Mouse (Mus musculus): ENCODE results near the gene Rps19bp1. TPM values are rescaled to one million over a fixed set of nuclear protein-coding genes. Genes with fewer than 3 reads are reported as not detected.

Gene Rps19bp1
- total and polyA plus RNA-seq, 2 experiments from 2014 or later: 29.0 to 78.4 TPM

DNA sequence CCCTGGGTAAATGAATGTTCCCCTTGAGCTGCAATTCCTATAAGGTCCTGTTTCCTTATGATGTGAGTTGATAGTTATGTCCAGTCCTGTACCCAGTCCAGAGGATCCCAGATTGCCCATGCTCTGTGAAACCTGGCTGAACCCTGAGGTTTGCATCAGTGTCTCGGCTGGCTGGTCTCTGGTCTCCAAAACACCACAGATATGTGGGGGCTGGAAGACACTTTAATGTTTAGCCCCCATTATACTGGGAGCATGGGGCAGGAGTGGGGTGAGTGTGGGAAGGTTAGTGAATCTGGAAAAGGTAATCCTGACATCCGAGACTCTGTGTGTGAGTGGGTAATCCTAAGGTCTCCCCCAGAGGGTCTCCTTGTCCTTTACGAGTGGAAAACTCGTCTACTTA is 31.1 kb downstream of the Rps19bp1 start:
- no peak for DNase-seq (ENCODE audit: low spot score)
- Histone ChIP-seq H3K4me1 (ENCODE audit: insufficient read depth, low read length) (0 out of 2 replicates have a peak, but pooled peaks cover 7% of the 10 kb centered on the region), H3K9me3 (ENCODE audit: low read length) (no peaks in the 10 kb centered on the region), H3K27ac (peak overlapping the region; percentile 92; the same call in 1 of the 2 replicates), H3K4me3 (ENCODE audit: low read length) (no peak overlapping the region), H3K4me2 (ENCODE audit: low read depth, low read length) (peak overlapping the region; percentile 95), H3K27me3 (ENCODE audit: insufficient read depth, low read length) (no peaks in the 10 kb centered on the region), H3K36me3 (ENCODE audit: insufficient read depth, low read length) (peaks cover 17% of the 10 kb centered on the region), H3K9ac (replicated peaks; ENCODE audit: low read length) (0 out of 2 replicates have a peak overlapping the region, but pooled peaks have one; percentile 89)
- ATAC-seq: no peak
- WGBS: 51% methylated on average over 4 of the region's 4 CpGs
- TF ChIP-seq CTCF (IDR thresholded peaks at IDR 0.05; ENCODE audit: low read depth): no peak

GRCm38 (mm10) chr15:80232331-80232730 is 31.8 kb downstream of the Rps19bp1 start:
- WGBS: 30% methylated on average over 2 of the region's 2 CpGs
- no peaks in the 10 kb centered on the region for H3K9me3 ChIP-seq (ENCODE audit: low read length)

GRCm38 (mm10) chr15:80228071-80228800 is 35.9 kb downstream of the Rps19bp1 start:
- Histone ChIP-seq H3K4me2 (ENCODE audit: low read depth, low read length) (no peak overlapping the region), H3K4me1 (ENCODE audit: insufficient read depth, low read length) (no peaks in the 10 kb centered on the region), H3K27ac (0 out of 2 replicates have a peak overlapping the region, but pooled peaks have one; percentile 2), H3K4me3 (ENCODE audit: low read length) (no peak overlapping the region), H3K27me3 (ENCODE audit: insufficient read depth, low read length) (no peaks in the 10 kb centered on the region), H3K9ac (replicated peaks; ENCODE audit: low read length) (no peak overlapping the region), H3K36me3 (ENCODE audit: insufficient read depth, low read length) (no peaks in the 10 kb centered on the region), H3K9me3 (ENCODE audit: low read length) (no peaks in the 10 kb centered on the region)
- peak; percentile 52 for DNase-seq (ENCODE audit: low spot score)
- ATAC-seq: no peak
- TF ChIP-seq CTCF (IDR thresholded peaks at IDR 0.05; ENCODE audit: low read depth): no peak
- WGBS: 47% methylated on average over 17 of the region's 17 CpGs

More at GRCm38 (mm10) chr15:80232331-80232730, 31.8 kb downstream of the Rps19bp1 start:
- Histone ChIP-seq H3K36me3 (ENCODE audit: insufficient read depth, low read length) (peaks cover 14% of the 10 kb centered on the region), H3K4me2 (ENCODE audit: low read depth, low read length) (no peak overlapping the region), H3K4me3 (ENCODE audit: low read length) (no peak overlapping the region), H3K9ac (replicated peaks; ENCODE audit: low read length) (no peak overlapping the region), H3K4me1 (ENCODE audit: insufficient read depth, low read length) (0 out of 2 replicates have a peak, but pooled peaks cover 7% of the 10 kb centered on the region), H3K27me3 (ENCODE audit: insufficient read depth, low read length) (no peaks in the 10 kb centered on the region), H3K27ac (no peak overlapping the region)
- DNase-seq (ENCODE audit: low spot score): no peak
- TF ChIP-seq CTCF (IDR thresholded peaks at IDR 0.05; ENCODE audit: low read depth): no peak
- no peak for ATAC-seq

- H3K27me3 ChIP-seq (ENCODE audit: insufficient read depth, low read length): no peaks in the 10 kb centered on the region
- no peaks in the 10 kb centered on the region for H3K9me3 ChIP-seq (ENCODE audit: low read length)
- no peaks in the 10 kb centered on the region for H3K36me3 ChIP-seq (ENCODE audit: insufficient read depth, low read length)
- H3K9ac ChIP-seq (replicated peaks; ENCODE audit: low read length): no peak overlapping the region
- no peak overlapping the region for H3K4me2 ChIP-seq (ENCODE audit: low read depth, low read length)
- H3K4me3 ChIP-seq (ENCODE audit: low read length): no peak overlapping the region
- no peak overlapping the region for H3K27ac ChIP-seq
- 46% methylated on average over 2 of the region's 2 CpGs for WGBS
- DNase-seq (ENCODE audit: low spot score) (peak; percentile 70), ATAC-seq (no peak)
- TF ChIP-seq CTCF (IDR thresholded peaks at IDR 0.05; ENCODE audit: low read depth): peak; percentile 81
- H3K4me1 ChIP-seq (ENCODE audit: insufficient read depth, low read length): no peaks in the 10 kb centered on the region
Observed at GRCm38 (mm10) chr15:80225796-80226195, 38.3 kb downstream of the Rps19bp1 start.

DNA sequence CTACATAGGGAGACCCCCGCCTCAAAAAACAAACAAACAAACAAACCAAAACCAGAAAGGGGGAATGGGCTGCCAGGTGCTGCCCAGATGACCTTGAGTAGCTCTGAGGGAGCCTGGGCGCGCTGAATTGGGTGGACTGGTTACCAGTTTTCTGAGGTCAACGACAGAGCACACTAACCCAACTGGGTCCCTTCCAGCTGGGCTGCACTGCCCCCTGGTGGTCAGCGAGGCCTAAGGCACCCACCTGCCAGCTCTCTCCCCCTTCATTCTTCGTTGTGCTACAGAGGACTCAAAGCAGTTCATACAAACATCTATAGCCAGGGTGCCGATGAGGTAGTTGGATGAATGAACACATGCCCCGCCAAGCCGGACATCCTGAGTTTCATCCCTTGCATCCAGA is 38.9 kb downstream of the Rps19bp1 start:
- 19% methylated on average over 9 of the region's 9 CpGs for WGBS
- no peaks in the 10 kb centered on the region for H3K9me3 ChIP-seq (ENCODE audit: low read length)
- peak; percentile 92 for TF ChIP-seq CTCF (IDR thresholded peaks at IDR 0.05; ENCODE audit: low read depth)
- no peak overlapping the region for H3K4me2 ChIP-seq (ENCODE audit: low read depth, low read length)
- H3K9ac ChIP-seq (replicated peaks; ENCODE audit: low read length): no peak overlapping the region
- peak; percentile 75 for DNase-seq (ENCODE audit: low spot score)
- H3K4me3 ChIP-seq (ENCODE audit: low read length): no peak overlapping the region
- H3K4me1 ChIP-seq (ENCODE audit: insufficient read depth, low read length): no peaks in the 10 kb centered on the region
- H3K27me3 ChIP-seq (ENCODE audit: insufficient read depth, low read length): no peaks in the 10 kb centered on the region
- H3K27ac ChIP-seq: no peak overlapping the region
- peak; percentile 77; the same call in 1 of the 2 replicates for ATAC-seq
- H3K36me3 ChIP-seq (ENCODE audit: insufficient read depth, low read length): no peaks in the 10 kb centered on the region

- ATAC-seq (no peak), DNase-seq (ENCODE audit: low spot score) (no peak)
- Histone ChIP-seq H3K4me2 (ENCODE audit: low read depth, low read length) (no peak overlapping the region), H3K27ac (no peak overlapping the region), H3K27me3 (ENCODE audit: insufficient read depth, low read length) (no peaks in the 10 kb centered on the region), H3K9me3 (ENCODE audit: low read length) (no peaks in the 10 kb centered on the region), H3K4me1 (ENCODE audit: insufficient read depth, low read length) (no peaks in the 10 kb centered on the region), H3K9ac (replicated peaks; ENCODE audit: low read length) (no peak overlapping the region), H3K36me3 (ENCODE audit: insufficient read depth, low read length) (no peaks in the 10 kb centered on the region), H3K4me3 (ENCODE audit: low read length) (no peak overlapping the region)
- TF ChIP-seq CTCF (IDR thresholded peaks at IDR 0.05; ENCODE audit: low read depth): no peak
- 90% methylated on average over 7 of the region's 7 CpGs for WGBS
Observed at GRCm38 (mm10) chr15:80223751-80224150, 40.4 kb downstream of the Rps19bp1 start.

GRCm38 (mm10) chr15:80221031-80221430 is 43.1 kb downstream of the Rps19bp1 start:
- Histone ChIP-seq H3K36me3 (ENCODE audit: insufficient read depth, low read length) (no peaks in the 10 kb centered on the region), H3K27me3 (ENCODE audit: insufficient read depth, low read length) (no peaks in the 10 kb centered on the region), H3K9me3 (ENCODE audit: low read length) (no peaks in the 10 kb centered on the region), H3K4me2 (ENCODE audit: low read depth, low read length) (no peak overlapping the region), H3K27ac (no peak overlapping the region), H3K9ac (replicated peaks; ENCODE audit: low read length) (no peak overlapping the region), H3K4me1 (ENCODE audit: insufficient read depth, low read length) (no peaks in the 10 kb centered on the region), H3K4me3 (ENCODE audit: low read length) (no peak overlapping the region)
- WGBS: 66% methylated on average over 8 of the region's 8 CpGs
- DNase-seq (ENCODE audit: low spot score) (no peak), ATAC-seq (no peak)
- TF ChIP-seq CTCF (IDR thresholded peaks at IDR 0.05; ENCODE audit: low read depth): peak; percentile 1; the same call in 1 of the 2 replicates

Measured in hindbrain, postnatal 0 days (tissue).